Mouse (Mus musculus) stomach, postnatal 0 days (tissue): ENCODE results near the gene Fosb.
A peak's percentile ranks its signal among the peaks of the same experiment; 100 is the strongest.

Source experiments
- CTCF ChIP-seq: IDR thresholded peaks from 2 replicates; pipeline ENCODE4 v1.5.1; 2016; ENCODE audit warnings: antibody characterized with exemption, low read depth, mild to moderate bottlenecking, moderate library complexity
- EP300 ChIP-seq: optimal IDR thresholded peaks from 2 replicates; pipeline ENCODE3; 2016; ENCODE audit warnings: antibody characterized with exemption

DNA sequence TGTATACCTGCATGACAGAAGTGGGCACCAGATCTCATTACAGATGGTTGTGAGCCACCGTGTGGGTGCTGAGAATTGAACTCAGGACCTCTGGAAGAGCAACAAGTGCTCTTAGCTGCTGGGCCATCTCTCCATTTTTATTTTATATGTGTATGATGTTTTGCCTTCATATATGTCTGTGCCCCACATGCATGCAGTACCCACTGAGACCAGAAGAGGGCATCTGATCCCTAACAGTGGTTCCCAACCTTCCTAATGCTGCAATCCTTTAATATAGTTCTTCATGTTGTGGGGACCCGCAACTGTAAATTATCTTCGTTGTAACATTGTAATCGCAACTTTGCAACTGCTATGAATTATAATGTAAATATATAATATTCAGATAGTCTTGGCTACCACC lies 25.1 kb downstream of the Fosb start:
- TF ChIP-seq EP300: no peak
- peak; percentile 85 for TF ChIP-seq CTCF
